Mouse (Mus musculus): ENCODE results near the gene Asic2. TPM values are rescaled to one million over a fixed set of nuclear protein-coding genes. Genes with fewer than 3 reads are reported as not detected.
"Not testable (repeated sequence)": the region's sequence is repeated elsewhere in the genome, so short reads cannot be mapped to it uniquely, and the experiment has no call there.

Gene Asic2
- polyA plus RNA-seq, 1 experiment from 2014 or later: 13.9 TPM

- Histone ChIP-seq H3K4me3 (no peak overlapping the region), H3K9ac (no peak overlapping the region), H3K27me3 (replicated peaks) (no peaks in the 10 kb centered on the region), H3K4me2 (no peak overlapping the region), H3K36me3 (replicated peaks) (no peaks in the 10 kb centered on the region), H3K4me1 (peaks cover 12% of the 10 kb centered on the region; the same call in 1 of the 2 replicates), H3K27ac (no peak overlapping the region), H3K9me3 (no peaks in the 10 kb centered on the region)
- 17% methylated on average over 2 of the region's 2 CpGs for WGBS
- no peak for ATAC-seq (replicated peaks)
These were observed 688.2 kb downstream of the Asic2 start for GRCm38 (mm10) chr11:81280070-81280469.

GRCm38 (mm10) chr11:81277406-81277805 is 690.9 kb downstream of the Asic2 start:
- H3K27ac ChIP-seq: no peak overlapping the region
- no peaks in the 10 kb centered on the region for H3K36me3 ChIP-seq (replicated peaks)
- no peak overlapping the region for H3K4me3 ChIP-seq
- no peak overlapping the region for H3K4me2 ChIP-seq
- H3K4me1 ChIP-seq: peaks cover 10% of the 10 kb centered on the region; the same call in 1 of the 2 replicates
- no peaks in the 10 kb centered on the region for H3K9me3 ChIP-seq
- ATAC-seq (replicated peaks): no peak
- no peak overlapping the region for H3K9ac ChIP-seq
- WGBS: 49% methylated on average over 5 of the region's 5 CpGs
- H3K27me3 ChIP-seq (replicated peaks): no peaks in the 10 kb centered on the region

GRCm38 (mm10) chr11:81272677-81273418 is 695.4 kb downstream of the Asic2 start:
- no peak for ATAC-seq (replicated peaks)
- 89% methylated on average over 16 of the region's 16 CpGs for WGBS
- Histone ChIP-seq H3K9me3 (no peaks in the 10 kb centered on the region), H3K9ac (no peak overlapping the region), H3K36me3 (replicated peaks) (no peaks in the 10 kb centered on the region), H3K4me1 (peaks cover 14% of the 10 kb centered on the region), H3K27me3 (replicated peaks) (no peaks in the 10 kb centered on the region), H3K4me2 (no peak overlapping the region), H3K4me3 (no peak overlapping the region), H3K27ac (no peak overlapping the region)

- no peaks in the 10 kb centered on the region for H3K36me3 ChIP-seq (replicated peaks)
- 77% methylated on average over 1 of the region's 1 CpGs for WGBS
- H3K9ac ChIP-seq: no peak overlapping the region
- no peak for ATAC-seq (replicated peaks)
- no peak overlapping the region for H3K4me3 ChIP-seq
- H3K9me3 ChIP-seq: no peaks in the 10 kb centered on the region
- H3K27me3 ChIP-seq (replicated peaks): no peaks in the 10 kb centered on the region
- H3K27ac ChIP-seq: no peak overlapping the region
- no peak overlapping the region for H3K4me2 ChIP-seq
- peaks cover 14% of the 10 kb centered on the region for H3K4me1 ChIP-seq
These were observed 696.8 kb downstream of the Asic2 start for GRCm38 (mm10) chr11:81271422-81271821.

- Histone ChIP-seq H3K4me2 (no peak overlapping the region), H3K4me3 (no peak overlapping the region), H3K27me3 (replicated peaks) (no peaks in the 10 kb centered on the region), H3K9ac (no peak overlapping the region), H3K36me3 (replicated peaks) (no peaks in the 10 kb centered on the region), H3K4me1 (peaks cover 14% of the 10 kb centered on the region), H3K27ac (no peak overlapping the region), H3K9me3 (no peaks in the 10 kb centered on the region)
- no peak for ATAC-seq (replicated peaks)
- 51% methylated on average over 7 of the region's 7 CpGs for WGBS
These were observed 697.7 kb downstream of the Asic2 start for GRCm38 (mm10) chr11:81270518-81270917.

GRCm38 (mm10) chr11:81263757-81264156 is 704.5 kb downstream of the Asic2 start:
- WGBS: 63% methylated on average over 2 of the region's 2 CpGs
- H3K27ac ChIP-seq: no peak overlapping the region
- H3K4me3 ChIP-seq: no peak overlapping the region
- H3K4me2 ChIP-seq: no peak overlapping the region
- H3K27me3 ChIP-seq (replicated peaks): no peaks in the 10 kb centered on the region
- H3K4me1 ChIP-seq: no peaks in the 10 kb centered on the region
- H3K9ac ChIP-seq: no peak overlapping the region
- no peak for ATAC-seq (replicated peaks)
- H3K36me3 ChIP-seq (replicated peaks): no peaks in the 10 kb centered on the region
- peaks cover 3% of the 10 kb centered on the region; the same call in 1 of the 2 replicates for H3K9me3 ChIP-seq

GRCm38 (mm10) chr11:81263193-81263592 is 705.1 kb downstream of the Asic2 start:
- no peak overlapping the region for H3K9ac ChIP-seq
- 91% methylated on average over 1 of the region's 1 CpGs for WGBS
- H3K4me3 ChIP-seq: no peak overlapping the region
- H3K36me3 ChIP-seq (replicated peaks): no peaks in the 10 kb centered on the region
- H3K27ac ChIP-seq: no peak overlapping the region
- ATAC-seq (replicated peaks): no peak
- peaks cover 3% of the 10 kb centered on the region; the same call in 1 of the 2 replicates for H3K9me3 ChIP-seq
- no peaks in the 10 kb centered on the region for H3K4me1 ChIP-seq
- H3K4me2 ChIP-seq: no peak overlapping the region
- H3K27me3 ChIP-seq (replicated peaks): no peaks in the 10 kb centered on the region

GRCm38 (mm10) chr11:81261259-81261658 is 707.0 kb downstream of the Asic2 start:
- Histone ChIP-seq H3K36me3 (replicated peaks) (no peaks in the 10 kb centered on the region), H3K27me3 (replicated peaks) (no peaks in the 10 kb centered on the region), H3K4me1 (no peaks in the 10 kb centered on the region), H3K9me3 (peaks cover 3% of the 10 kb centered on the region; the same call in 1 of the 2 replicates), H3K27ac (no peak overlapping the region), H3K4me2 (no peak overlapping the region), H3K4me3 (no peak overlapping the region), H3K9ac (no peak overlapping the region)
- ATAC-seq (replicated peaks): no peak
- 84% methylated on average over 3 of the region's 3 CpGs for WGBS

GRCm38 (mm10) chr11:81241183-81241582 is 727.1 kb downstream of the Asic2 start:
- not testable (repeated sequence) for H3K36me3 ChIP-seq (replicated peaks); ATAC-seq (replicated peaks); H3K9ac ChIP-seq; H3K27me3 ChIP-seq (replicated peaks); H3K4me1 ChIP-seq; H3K9me3 ChIP-seq; H3K27ac ChIP-seq; H3K4me2 ChIP-seq; H3K4me3 ChIP-seq
- 95% methylated on average over 18 of the region's 18 CpGs for WGBS

GRCm38 (mm10) chr11:81239966-81240681 is 728.1 kb downstream of the Asic2 start:
- H3K27ac ChIP-seq: no peak overlapping the region
- ATAC-seq (replicated peaks): no peak
- no peak overlapping the region for H3K4me3 ChIP-seq
- H3K27me3 ChIP-seq (replicated peaks): no peaks in the 10 kb centered on the region
- no peak overlapping the region for H3K9ac ChIP-seq
- H3K4me2 ChIP-seq: no peak overlapping the region
- H3K36me3 ChIP-seq (replicated peaks): no peaks in the 10 kb centered on the region
- no peaks in the 10 kb centered on the region for H3K4me1 ChIP-seq
- 55% methylated on average over 13 of the region's 13 CpGs for WGBS
- H3K9me3 ChIP-seq: no peaks in the 10 kb centered on the region

- H3K4me3 ChIP-seq: no peak overlapping the region
- no peaks in the 10 kb centered on the region for H3K4me1 ChIP-seq
- no peak overlapping the region for H3K27ac ChIP-seq
- H3K9ac ChIP-seq: no peak overlapping the region
- no peaks in the 10 kb centered on the region for H3K9me3 ChIP-seq
- H3K4me2 ChIP-seq: no peak overlapping the region
- WGBS: 61% methylated on average over 2 of the region's 2 CpGs
- H3K27me3 ChIP-seq (replicated peaks): no peaks in the 10 kb centered on the region
- H3K36me3 ChIP-seq (replicated peaks): no peaks in the 10 kb centered on the region
- no peak for ATAC-seq (replicated peaks)
These were observed 729.2 kb downstream of the Asic2 start for GRCm38 (mm10) chr11:81239091-81239490.

GRCm38 (mm10) chr11:81236070-81236469 is 732.2 kb downstream of the Asic2 start:
- no peak overlapping the region for H3K27ac ChIP-seq
- H3K4me3 ChIP-seq: no peak overlapping the region
- ATAC-seq (replicated peaks): no peak
- no peaks in the 10 kb centered on the region for H3K36me3 ChIP-seq (replicated peaks)
- H3K4me2 ChIP-seq: no peak overlapping the region
- no peaks in the 10 kb centered on the region for H3K4me1 ChIP-seq
- no peaks in the 10 kb centered on the region for H3K27me3 ChIP-seq (replicated peaks)
- H3K9me3 ChIP-seq: no peaks in the 10 kb centered on the region
- WGBS: 79% methylated on average over 2 of the region's 2 CpGs
- no peak overlapping the region for H3K9ac ChIP-seq

All from midbrain, embryonic 15.5 days (tissue).